Mouse (Mus musculus) embryonic facial prominence, embryonic 10.5 days (tissue): Measurements from ENCODE around the gene Rrp36. TPM values are rescaled to one million over a fixed set of nuclear protein-coding genes. Genes with fewer than 3 reads are reported as not detected.

ENCODE experiments used
- DNase-seq: peaks from one replicate; pipeline ENCODE4 v3.0.0-alpha.2; 2017; ENCODE audit warnings: low spot score
- H3K27ac ChIP-seq: fragments of 300-500 bp; sonication (generic); replicated peaks from 2 replicates; pipeline ENCODE4 v1.5.1; 2016; ENCODE audit warnings: mild to moderate bottlenecking
- H3K27me3 ChIP-seq: fragments of 300-500 bp; sonication (generic); replicated peaks from 2 replicates; pipeline ENCODE4 v1.6.1; 2016; ENCODE audit warnings: low read depth, mild to moderate bottlenecking; ENCODE audit not compliant: poor library complexity, severe bottlenecking
- H3K36me3 ChIP-seq: fragments of 300-500 bp; sonication (generic); replicated peaks from 2 replicates; pipeline ENCODE4 v1.6.1; 2016; ENCODE audit warnings: mild to moderate bottlenecking, moderate library complexity
- H3K4me1 ChIP-seq: fragments of 300-500 bp; sonication (generic); 2 replicates; pipeline ENCODE4 v1.6.1; 2016
- H3K4me3 ChIP-seq: fragments of 300-500 bp; sonication (generic); 2 replicates; pipeline ENCODE4 v1.5.1; 2016; ENCODE audit warnings: mild to moderate bottlenecking, moderate library complexity
- H3K9me3 ChIP-seq: fragments of 300-500 bp; sonication (generic); 2 replicates; pipeline ENCODE4 v1.6.1; 2016; ENCODE audit warnings: mild to moderate bottlenecking
- WGBS: fragments of 180-500 bp; shearing (Covaris S2); methylation state at CpG from one replicate; pipeline ENCODE4 v1.1.7; 2016; 5-methylcytosine and 5-hydroxymethylcytosine counted together
- polyA plus RNA-seq: library from polyadenylated mRNA; unstranded; fragments of >200 nt; fragmentation: Nextera tagmentation; extraction: Ambion mirVana; gene quantifications from 2 replicates; pipeline ENCODE4 v1.2.1, GENCODE M21; 2016

Gene Rrp36
- polyA plus RNA-seq, 1 experiment from 2014 or later: 68.9 TPM

GRCm38 (mm10) chr17:46618769-46619682 is 55.1 kb downstream of the Rrp36 start:
- no peaks in the 10 kb centered on the region for H3K27me3 ChIP-seq
- peaks cover 96% of the 10 kb centered on the region for H3K4me1 ChIP-seq
- 4% methylated on average over 27 of the region's 27 CpGs for WGBS
- peaks cover 5% of the 10 kb centered on the region; the same call in 1 of the 2 replicates for H3K36me3 ChIP-seq
- H3K9me3 ChIP-seq: no peaks in the 10 kb centered on the region
- DNase-seq: peak; percentile 67
- peak overlapping the region; percentile 47 for H3K4me3 ChIP-seq
- peak overlapping the region; percentile 96 for H3K27ac ChIP-seq

DNA sequence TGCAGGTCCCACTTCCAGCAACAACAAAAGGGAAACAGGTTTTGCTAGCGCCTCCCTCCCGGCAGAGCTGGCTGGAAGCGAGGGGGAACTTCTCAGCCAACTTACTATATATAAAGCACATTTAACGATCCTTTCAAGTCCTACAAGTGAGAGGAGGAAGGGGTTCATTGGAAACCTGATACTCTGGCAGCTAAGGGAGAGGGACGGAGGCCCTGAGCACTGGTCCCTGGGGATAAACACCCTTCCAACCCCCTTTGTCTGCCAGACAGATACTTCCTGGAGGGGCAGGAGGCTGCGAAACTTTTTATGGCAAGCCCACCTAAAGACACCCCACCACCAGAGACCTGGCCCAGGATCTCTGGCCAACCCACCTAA is 55.8 kb downstream of the Rrp36 start:
- Histone ChIP-seq H3K4me3 (peak overlapping the region; percentile 47), H3K27ac (peak overlapping the region; percentile 96), H3K9me3 (no peaks in the 10 kb centered on the region), H3K27me3 (no peaks in the 10 kb centered on the region), H3K36me3 (peaks cover 5% of the 10 kb centered on the region; the same call in 1 of the 2 replicates), H3K4me1 (peaks cover 96% of the 10 kb centered on the region)
- 6% methylated on average over 6 of the region's 6 CpGs for WGBS
- DNase-seq: no peak

DNA sequence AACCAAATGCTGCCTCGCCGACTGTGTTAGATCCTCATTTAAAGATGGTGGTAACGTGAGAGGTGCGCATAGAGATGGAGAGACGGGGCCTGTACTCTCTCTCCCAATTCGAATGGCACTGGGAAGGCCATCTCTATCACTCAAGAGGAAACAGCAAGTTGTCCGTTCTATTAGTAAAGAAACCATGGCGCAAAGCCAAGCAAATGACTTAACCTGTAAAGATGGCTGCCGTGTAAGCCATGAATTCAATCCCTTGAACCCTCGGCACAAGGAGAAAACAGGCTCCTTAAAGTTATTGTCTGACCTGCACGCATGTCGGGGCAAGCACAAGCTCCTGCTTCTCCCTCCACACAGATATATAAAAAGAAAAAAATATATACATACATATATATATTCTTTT is 56.4 kb downstream of the Rrp36 start:
- Histone ChIP-seq H3K4me1 (peaks cover 96% of the 10 kb centered on the region), H3K9me3 (no peaks in the 10 kb centered on the region), H3K4me3 (peak overlapping the region; percentile 47), H3K36me3 (peaks cover 5% of the 10 kb centered on the region; the same call in 1 of the 2 replicates), H3K27ac (peak overlapping the region; percentile 96), H3K27me3 (no peaks in the 10 kb centered on the region)
- 64% methylated on average over 12 of the region's 12 CpGs for WGBS
- no peak for DNase-seq

Other genes with a start within 250 kb of the Rrp36 start
- gene Crip3, start 245.4 kb downstream of the Rrp36 start, polyA plus RNA-seq: 0.77 TPM in 1 of 2 replicates, not detected in the other
- gene Slc22a7, start 235.9 kb downstream of the Rrp36 start, polyA plus RNA-seq: not detected in 2 replicates
- gene Ttbk1, start 186.7 kb downstream of the Rrp36 start, polyA plus RNA-seq: 0.67 and 0.80 TPM in 2 replicates
- 79.9 and 81.6 TPM in 2 replicates for gene Dnph1, start 177.6 kb downstream of the Rrp36 start, polyA plus RNA-seq
- 5.2 and 6.1 TPM in 2 replicates for gene Cul9, start 128.0 kb downstream of the Rrp36 start, polyA plus RNA-seq
- gene Srf, start 118.2 kb downstream of the Rrp36 start, polyA plus RNA-seq: 5.6 and 7.0 TPM in 2 replicates
- gene Ptk7, start 44.8 kb downstream of the Rrp36 start, polyA plus RNA-seq: 92.5 and 95.1 TPM in 2 replicates
- 29.0 and 32.0 TPM in 2 replicates for gene Klc4, start 28.3 kb downstream of the Rrp36 start, polyA plus RNA-seq
- 124 and 142 TPM in 2 replicates for gene Mrpl2, start 28.1 kb downstream of the Rrp36 start, polyA plus RNA-seq
- 44.3 and 46.9 TPM in 2 replicates for gene Cul7, start 24.0 kb downstream of the Rrp36 start, polyA plus RNA-seq
- gene Mea1, start 4.4 kb upstream of the Rrp36 start, polyA plus RNA-seq: 148 and 156 TPM in 2 replicates
- gene Klhdc3, start 6.6 kb upstream of the Rrp36 start, polyA plus RNA-seq: 148 and 151 TPM in 2 replicates
- gene Ppp2r5d, start 30.8 kb upstream of the Rrp36 start, polyA plus RNA-seq: 142 and 149 TPM in 2 replicates
- 22.3 and 22.9 TPM in 2 replicates for gene Pex6, start 37.1 kb upstream of the Rrp36 start, polyA plus RNA-seq
- 0.51 and 0.57 TPM in 2 replicates for gene Gnmt, start 54.8 kb upstream of the Rrp36 start, polyA plus RNA-seq
- gene Cnpy3, start 77.9 kb upstream of the Rrp36 start, polyA plus RNA-seq: 65.8 and 68.2 TPM in 2 replicates
- gene Ptcra, start 89.4 kb upstream of the Rrp36 start, polyA plus RNA-seq: 0.62 and 1.6 TPM in 2 replicates
- 44.8 TPM in 2 replicates for gene 2310039H08Rik, start 98.3 kb upstream of the Rrp36 start, polyA plus RNA-seq
- 222 and 236 TPM in 2 replicates for gene Rpl7l1, start 108.3 kb upstream of the Rrp36 start, polyA plus RNA-seq
- 3.0 and 4.4 TPM in 2 replicates for gene Bicral, start 184.1 kb upstream of the Rrp36 start, polyA plus RNA-seq
- 52.9 and 57.9 TPM in 2 replicates for gene Tbcc, start 216.3 kb upstream of the Rrp36 start, polyA plus RNA-seq
- not detected in 2 replicates for gene Prph2, start 236.1 kb upstream of the Rrp36 start, polyA plus RNA-seq